Mouse (Mus musculus) midbrain, embryonic 13.5 days (tissue): ENCODE data around the gene Gm49396. TPM values are rescaled to one million over a fixed set of nuclear protein-coding genes. Genes with fewer than 3 reads are reported as not detected.

ENCODE experiments used
- ATAC-seq: fragments of 200-750 bp; cut with Nextera tagmentation; 2 replicates; pipeline ENCODE4 v1.8.0; 2017; ENCODE audit warnings: mild to moderate bottlenecking, moderate TSS enrichment, moderate library complexity
- H3K27ac ChIP-seq: fragments of 300-500 bp; sonication (generic); 2 replicates; pipeline ENCODE4 v1.5.1; 2015; ENCODE audit warnings: inconsistent platforms, mild to moderate bottlenecking, moderate library complexity
- H3K27me3 ChIP-seq: fragments of 300-500 bp; sonication (generic); 2 replicates; pipeline ENCODE4 v1.6.1; 2015; ENCODE audit warnings: mild to moderate bottlenecking, inconsistent platforms
- H3K36me3 ChIP-seq: fragments of 300-500 bp; sonication (generic); 2 replicates; pipeline ENCODE4 v1.6.1; 2015; ENCODE audit warnings: mild to moderate bottlenecking, inconsistent platforms
- H3K4me1 ChIP-seq: fragments of 300-500 bp; sonication (generic); replicated peaks from 2 replicates; pipeline ENCODE4 v1.6.1; 2015; ENCODE audit warnings: inconsistent platforms
- H3K4me2 ChIP-seq: fragments of 300-500 bp; sonication (generic); replicated peaks from 2 replicates; pipeline ENCODE4 v1.6.1; 2015; ENCODE audit warnings: moderate library complexity, mild to moderate bottlenecking, inconsistent platforms
- H3K4me3 ChIP-seq: fragments of 300-500 bp; sonication (generic); replicated peaks from 2 replicates; pipeline ENCODE4 v1.5.1; 2015; ENCODE audit warnings: mild to moderate bottlenecking, inconsistent platforms
- H3K9ac ChIP-seq: fragments of 300-500 bp; sonication (generic); replicated peaks from 2 replicates; pipeline ENCODE4 v1.6.1; 2015; ENCODE audit warnings: mild to moderate bottlenecking, inconsistent platforms
- H3K9me3 ChIP-seq: fragments of 300-500 bp; sonication (generic); 2 replicates; pipeline ENCODE4 v1.6.1; 2016; ENCODE audit warnings: mild to moderate bottlenecking, inconsistent platforms
- WGBS: fragments of 180-500 bp; shearing (Covaris S2); methylation state at CpG from one replicate; pipeline ENCODE4 v1.1.7; 2015; 5-methylcytosine and 5-hydroxymethylcytosine counted together
- polyA plus RNA-seq: library from polyadenylated mRNA; unstranded; fragments of >200 nt; fragmentation: Nextera tagmentation; extraction: Ambion mirVana; gene quantifications from 2 replicates; pipeline ENCODE4 v1.2.1, GENCODE M21; 2015

The Gm49396 gene
- polyA plus RNA-seq, 1 experiment from 2014 or later = 22.6 TPM

DNA sequence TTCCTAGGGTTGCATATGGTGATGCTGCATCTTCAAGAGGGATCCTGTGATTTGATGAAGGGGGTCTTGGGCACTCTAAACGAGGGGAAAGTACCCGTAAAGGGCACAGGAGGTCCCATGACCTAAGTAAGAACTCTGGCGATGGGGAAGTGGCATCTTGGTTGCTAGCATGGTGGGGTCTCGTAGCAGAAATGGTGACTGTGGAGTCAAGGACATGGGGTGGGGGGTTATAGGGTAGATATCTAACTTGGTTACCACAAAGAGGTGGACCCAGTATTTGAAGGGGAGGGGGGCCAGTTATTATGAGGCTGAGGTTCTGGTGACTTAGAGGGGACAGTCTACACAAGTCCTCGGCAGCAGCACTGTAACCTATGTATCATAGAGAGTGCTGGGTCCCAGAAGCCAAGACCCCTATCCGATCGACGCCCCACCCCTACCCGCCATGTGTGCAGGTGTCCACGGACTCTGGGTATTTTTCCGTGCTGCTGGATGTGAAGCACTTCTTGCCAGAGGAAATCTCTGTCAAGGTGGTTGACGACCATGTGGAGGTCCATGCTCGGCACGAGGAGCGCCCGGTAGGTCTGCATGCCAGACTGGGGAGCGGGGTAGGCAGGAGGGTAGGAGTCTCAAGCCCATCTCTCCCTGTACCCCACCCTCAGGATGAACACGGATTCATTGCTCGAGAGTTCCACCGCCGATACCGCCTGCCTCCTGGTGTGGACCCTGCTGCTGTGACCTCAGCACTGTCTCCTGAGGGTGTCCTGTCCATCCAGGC, 9.1 kb upstream of the Gm49396 start:
- no peak for ATAC-seq
- peaks cover 44% of the 10 kb centered on the region for H3K36me3 ChIP-seq
- H3K27me3 ChIP-seq = peaks cover 8% of the 10 kb centered on the region; the same call in 1 of the 2 replicates
- H3K9ac ChIP-seq = peak overlapping the region; percentile 70; the same call in 1 of the 2 replicates
- peak overlapping the region; percentile 85 for H3K4me2 ChIP-seq
- 86% methylated on average over 22 of the region's 22 CpGs for WGBS
- peak overlapping the region; percentile 65 for H3K4me3 ChIP-seq
- no peaks in the 10 kb centered on the region for H3K9me3 ChIP-seq
- H3K4me1 ChIP-seq = peaks cover 34% of the 10 kb centered on the region
- H3K27ac ChIP-seq = no peak overlapping the region

DNA sequence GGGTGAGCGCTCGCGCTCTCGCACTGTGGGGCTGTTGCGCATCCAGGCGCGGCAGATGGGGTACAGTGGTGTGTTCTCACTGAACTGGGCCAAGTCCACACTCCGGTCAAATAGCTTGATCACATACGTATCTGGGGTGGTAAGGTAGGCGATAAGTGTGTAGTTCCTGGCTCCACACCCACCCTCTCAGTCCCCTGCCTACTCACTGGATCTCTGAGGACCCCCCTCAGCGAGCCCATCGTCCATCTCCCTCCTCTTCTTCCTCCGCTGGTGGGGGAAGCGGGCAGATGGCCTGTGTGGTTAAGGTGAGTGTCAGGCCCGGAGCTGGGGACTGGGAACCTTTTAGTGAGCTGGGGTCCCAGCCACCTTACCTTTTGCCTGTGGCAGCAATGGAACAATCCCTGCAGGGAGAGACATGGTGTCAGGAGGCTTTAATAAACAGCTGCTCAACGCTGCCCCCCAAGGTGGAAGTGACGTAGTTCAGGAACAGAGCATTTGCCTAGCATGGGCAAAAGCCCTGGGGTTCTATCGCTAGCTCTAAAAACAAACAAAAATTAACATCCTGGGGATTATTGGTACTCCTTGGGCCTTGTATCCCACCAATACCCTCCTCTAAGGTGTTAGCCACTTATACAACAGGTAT, 6.1 kb upstream of the Gm49396 start:
- Histone ChIP-seq H3K36me3 (peaks cover 40% of the 10 kb centered on the region), H3K9me3 (no peaks in the 10 kb centered on the region), H3K9ac (no peak overlapping the region), H3K4me2 (no peak overlapping the region), H3K4me3 (no peak overlapping the region), H3K4me1 (peaks cover 35% of the 10 kb centered on the region), H3K27me3 (peaks cover 8% of the 10 kb centered on the region; the same call in 1 of the 2 replicates), H3K27ac (no peak overlapping the region)
- 94% methylated on average over 18 of the region's 18 CpGs for WGBS
- no peak for ATAC-seq

DNA sequence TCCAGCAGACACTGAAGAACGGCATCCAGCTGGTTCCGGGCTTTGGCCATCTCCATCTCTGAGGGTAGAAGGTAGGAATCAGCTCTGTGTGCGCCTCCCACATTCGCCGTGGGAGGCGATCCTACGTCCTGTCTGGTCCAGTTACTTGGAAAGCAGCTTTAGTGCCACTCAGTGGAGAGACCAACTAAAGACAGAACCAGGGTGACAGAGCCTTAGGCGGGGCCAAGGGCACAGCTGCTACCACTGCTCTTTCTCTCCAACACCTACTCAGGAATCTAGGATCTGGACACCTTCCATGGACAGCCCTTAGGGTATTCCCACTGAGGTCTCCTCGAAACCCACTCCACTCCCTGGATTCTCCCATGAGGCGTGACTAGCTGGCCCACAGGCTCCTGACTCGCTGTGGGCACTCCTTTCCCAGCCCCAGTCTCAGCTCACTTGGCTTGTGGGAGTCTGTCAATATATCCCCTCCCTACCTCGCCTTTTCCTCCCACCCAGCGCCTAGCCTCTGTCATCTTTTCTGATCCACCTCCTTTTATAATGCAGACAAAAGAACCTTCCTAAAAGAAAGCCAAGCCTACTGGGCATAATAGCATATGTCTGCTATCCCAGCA, 5.1 kb upstream of the Gm49396 start:
- H3K4me2 ChIP-seq = peak overlapping the region; percentile 91
- peaks cover 34% of the 10 kb centered on the region for H3K4me1 ChIP-seq
- peak overlapping the region; percentile 81; the same call in 1 of the 2 replicates for H3K9ac ChIP-seq
- WGBS = 91% methylated on average over 13 of the region's 13 CpGs
- no peak for ATAC-seq
- peaks cover 8% of the 10 kb centered on the region; the same call in 1 of the 2 replicates for H3K27me3 ChIP-seq
- H3K4me3 ChIP-seq = peak overlapping the region; percentile 56; the same call in 1 of the 2 replicates
- H3K27ac ChIP-seq = no peak overlapping the region
- peaks cover 40% of the 10 kb centered on the region for H3K36me3 ChIP-seq
- H3K9me3 ChIP-seq = no peaks in the 10 kb centered on the region

DNA sequence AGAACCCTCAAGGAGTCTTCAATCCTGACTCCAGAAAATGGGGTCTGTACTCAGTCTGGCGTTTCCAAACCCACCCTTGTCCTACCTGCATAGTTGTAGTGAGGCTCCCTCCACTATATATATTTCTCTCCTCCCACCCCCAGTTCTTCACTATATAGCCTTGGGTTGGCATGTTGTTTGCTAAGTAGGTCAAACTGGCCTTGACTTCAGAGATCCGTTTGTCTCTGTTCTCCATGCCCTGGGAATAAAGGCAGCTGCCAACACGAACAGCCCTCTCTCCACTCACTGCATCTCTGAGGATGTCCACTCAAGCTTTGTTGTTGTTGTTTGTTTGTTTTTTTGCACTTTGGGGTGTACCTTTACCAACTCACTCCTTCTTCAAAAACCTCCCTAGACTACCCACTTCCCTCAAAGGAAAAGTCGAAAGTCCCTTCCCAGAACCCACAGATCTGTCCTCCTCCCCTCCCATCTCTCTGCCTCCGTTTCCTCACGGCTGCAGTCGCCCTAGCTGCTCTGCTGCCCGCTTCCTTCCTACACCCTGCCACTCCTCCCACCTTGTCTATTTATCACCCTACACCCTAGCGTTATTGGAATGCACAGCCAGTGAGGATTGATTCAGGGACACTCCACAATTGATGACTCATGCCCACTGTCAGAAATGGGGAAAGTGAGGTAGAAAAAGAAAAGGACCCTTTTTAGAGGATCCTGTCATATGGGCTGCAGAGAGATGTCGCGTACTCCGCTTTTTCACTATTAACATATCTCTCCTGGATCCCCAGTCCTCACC, 4.3 kb upstream of the Gm49396 start:
- Histone ChIP-seq H3K27me3 (peaks cover 8% of the 10 kb centered on the region; the same call in 1 of the 2 replicates), H3K36me3 (peaks cover 40% of the 10 kb centered on the region), H3K4me3 (peak overlapping the region; percentile 56), H3K4me1 (peaks cover 29% of the 10 kb centered on the region), H3K27ac (no peak overlapping the region; the same call in 1 of the 2 replicates), H3K9me3 (no peaks in the 10 kb centered on the region), H3K4me2 (peak overlapping the region; percentile 91), H3K9ac (peak overlapping the region; percentile 81)
- ATAC-seq = peak; percentile 3; the same call in 1 of the 2 replicates
- 15% methylated on average over 12 of the region's 12 CpGs for WGBS

DNA sequence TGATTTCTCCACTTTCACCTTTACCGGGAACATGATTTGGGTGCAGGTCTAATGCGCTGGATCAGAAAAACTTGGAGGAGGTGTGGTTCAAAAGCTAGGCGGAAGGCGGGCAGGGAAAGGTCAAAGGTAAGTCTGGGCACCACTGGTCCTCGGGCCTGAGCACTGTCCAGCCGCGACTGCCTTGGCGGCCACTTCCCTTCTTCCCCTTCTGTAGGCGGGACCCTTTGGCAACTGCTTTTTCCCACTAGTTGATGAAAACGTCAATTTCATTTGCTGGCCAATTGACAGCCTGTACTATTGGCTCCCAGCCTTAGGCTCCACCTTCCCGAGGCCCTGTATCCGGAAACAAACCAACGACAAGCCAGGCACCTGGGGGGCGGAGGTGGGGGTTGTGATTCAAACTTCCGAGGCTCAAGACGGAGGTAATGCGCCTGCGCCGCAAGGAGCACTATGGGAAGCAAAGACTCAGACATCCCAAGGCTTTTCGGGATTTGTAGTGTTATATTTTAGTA, 3.6 kb upstream of the Gm49396 start, which contains the start of gene Lin37:
Gene Lin37 (minus strand): TSS at position 396 of the 512 bp plus-strand sequence.
- H3K4me3 ChIP-seq = peak within 1 kb of the TSS; percentile 56
- peaks cover 36% of the 10 kb centered on the region for H3K36me3 ChIP-seq
- H3K9ac ChIP-seq = peak within 1 kb of the TSS; percentile 81
- H3K27ac ChIP-seq = no peak within 1 kb of the TSS; the same call in 1 of the 2 replicates
- WGBS = under 1% methylated on average over 20 of the region's 20 CpGs
- ATAC-seq = peak; percentile 86
- H3K9me3 ChIP-seq = no peaks in the 10 kb centered on the region
- peaks cover 35% of the 10 kb centered on the region for H3K4me1 ChIP-seq
- peak within 1 kb of the TSS; percentile 91 for H3K4me2 ChIP-seq
- peaks cover 2% of the 10 kb centered on the region; the same call in 1 of the 2 replicates for H3K27me3 ChIP-seq

DNA sequence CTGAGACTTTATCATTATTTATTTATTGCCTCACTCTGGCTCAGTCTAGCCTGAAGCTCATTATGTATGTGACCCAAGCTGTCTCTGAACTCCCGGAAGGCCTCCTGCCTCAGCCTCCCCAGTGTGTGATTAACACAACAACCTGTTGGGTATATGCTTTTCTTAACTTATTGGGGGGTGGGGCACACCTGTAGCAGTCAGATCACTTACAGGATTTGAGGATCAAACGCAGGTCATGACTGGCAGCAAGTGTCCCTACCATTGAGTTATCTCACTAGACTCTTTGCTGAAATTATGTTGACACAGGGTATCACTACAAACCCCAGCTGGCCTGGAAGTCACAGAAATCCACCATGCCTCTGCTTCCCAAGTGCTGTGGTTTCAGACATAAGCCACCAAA, 2.8 kb upstream of the Gm49396 start:
- H3K36me3 ChIP-seq = peaks cover 31% of the 10 kb centered on the region
- H3K27ac ChIP-seq = no peak overlapping the region
- H3K4me2 ChIP-seq = peak overlapping the region; percentile 91; the same call in 1 of the 2 replicates
- H3K27me3 ChIP-seq = no peaks in the 10 kb centered on the region
- 77% methylated on average over 2 of the region's 2 CpGs for WGBS
- H3K4me3 ChIP-seq = no peak overlapping the region
- no peak overlapping the region for H3K9ac ChIP-seq
- H3K4me1 ChIP-seq = peaks cover 36% of the 10 kb centered on the region
- no peaks in the 10 kb centered on the region for H3K9me3 ChIP-seq
- ATAC-seq = no peak

DNA sequence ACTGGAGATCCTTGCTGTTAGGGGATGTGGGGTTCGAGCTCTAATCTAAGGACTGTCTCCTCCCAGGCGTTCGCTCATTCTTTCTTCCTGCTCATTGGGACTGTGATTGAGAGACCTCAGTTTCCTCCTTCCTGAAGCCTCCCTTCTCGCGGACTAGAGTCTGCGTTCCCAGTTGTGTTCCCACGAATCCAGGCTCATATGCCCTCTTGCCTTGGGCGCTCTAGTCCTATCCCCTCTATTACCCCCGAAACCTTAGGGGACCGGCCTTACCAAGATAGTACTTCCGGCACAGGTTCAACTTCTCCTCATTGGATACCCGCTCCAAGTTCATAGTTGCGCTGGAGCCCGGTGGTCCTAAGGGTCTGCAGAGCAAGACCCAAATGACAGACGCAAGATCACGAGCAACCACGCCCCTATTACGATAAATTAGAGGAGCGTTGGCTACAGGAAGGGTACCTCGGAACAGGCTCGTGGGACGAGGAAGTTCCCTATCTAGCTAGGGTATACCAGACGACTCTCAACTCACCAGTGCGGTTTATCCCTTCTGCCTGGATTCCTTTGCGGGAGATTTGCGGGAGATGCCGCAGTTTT, 523 bp upstream of the Gm49396 start:
- Histone ChIP-seq H3K36me3 (peaks cover 31% of the 10 kb centered on the region), H3K4me1 (peaks cover 36% of the 10 kb centered on the region), H3K27ac (peak overlapping the region; percentile 69), H3K27me3 (no peaks in the 10 kb centered on the region), H3K9me3 (no peaks in the 10 kb centered on the region), H3K4me2 (peak overlapping the region; percentile 89), H3K9ac (peak overlapping the region; percentile 68), H3K4me3 (peak overlapping the region; percentile 83)
- WGBS = 2% methylated on average over 27 of the region's 27 CpGs
- 0 out of 2 replicates have a peak, but pooled peaks have one; percentile 8 for ATAC-seq

DNA sequence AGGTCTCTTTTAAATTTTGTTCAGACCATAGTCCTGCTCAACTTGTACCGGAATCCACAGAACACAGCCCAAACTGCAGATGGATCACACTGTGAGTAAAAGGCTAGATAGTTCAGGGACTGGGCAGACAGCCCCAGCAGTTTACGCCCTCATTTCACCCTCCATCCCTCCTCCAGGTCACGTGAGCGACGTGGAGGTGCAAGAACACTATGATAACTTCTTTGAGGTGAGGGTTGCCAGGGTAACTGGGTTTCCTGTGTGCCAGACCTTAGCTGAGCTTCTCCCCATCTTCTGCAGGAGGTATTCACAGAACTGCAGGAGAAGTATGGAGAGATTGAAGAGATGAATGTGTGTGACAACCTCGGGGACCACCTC, 749 bp downstream of the Gm49396 start:
- H3K9me3 ChIP-seq = no peaks in the 10 kb centered on the region
- H3K36me3 ChIP-seq = peaks cover 37% of the 10 kb centered on the region
- H3K4me1 ChIP-seq = peaks cover 23% of the 10 kb centered on the region
- H3K27me3 ChIP-seq = no peaks in the 10 kb centered on the region
- 26% methylated on average over 6 of the region's 6 CpGs for WGBS
- H3K4me2 ChIP-seq = peak overlapping the region; percentile 68
- peak overlapping the region; percentile 91; the same call in 1 of the 2 replicates for H3K27ac ChIP-seq
- peak overlapping the region; percentile 83 for H3K4me3 ChIP-seq
- ATAC-seq = no peak; the same call in 1 of the 2 replicates
- peak overlapping the region; percentile 82 for H3K9ac ChIP-seq

DNA sequence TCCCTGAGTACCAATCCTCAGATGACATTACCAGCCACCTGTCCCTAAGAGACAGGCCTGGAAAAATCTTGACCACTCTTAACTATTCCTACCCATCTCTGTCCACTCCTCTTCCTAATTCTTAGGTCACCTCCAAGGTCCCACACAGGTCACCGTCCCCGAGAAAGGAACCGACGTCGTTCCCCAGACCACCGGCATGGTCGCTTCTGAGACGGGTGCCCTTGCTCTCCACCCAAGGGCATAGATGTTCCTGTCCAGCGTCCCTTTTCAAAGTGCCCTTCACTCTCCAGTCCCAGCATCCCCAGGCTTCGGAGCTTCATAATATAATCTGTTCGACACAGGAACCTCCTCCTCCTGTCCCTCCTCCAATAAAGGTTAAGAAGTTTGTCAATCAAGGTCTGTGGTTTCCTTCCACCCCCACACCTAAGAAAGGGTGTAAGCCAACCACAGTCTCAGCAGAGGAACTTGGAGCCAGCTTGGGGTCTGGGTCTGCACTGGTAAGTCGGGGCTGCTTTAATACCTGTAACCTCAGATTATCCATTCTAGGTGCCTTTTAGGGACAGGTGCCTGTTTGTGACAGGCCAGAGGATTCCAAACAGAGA, 1.9 kb downstream of the Gm49396 start, which contains the start of gene Igflr1:
Gene Igflr1 (plus strand): TSS at position 458 of the 602 bp plus-strand sequence.
- Histone ChIP-seq H3K4me3 (peak within 1 kb of the TSS; percentile 83; the same call in 1 of the 2 replicates), H3K9me3 (no peaks in the 10 kb centered on the region), H3K27me3 (no peaks in the 10 kb centered on the region), H3K4me1 (peaks cover 17% of the 10 kb centered on the region), H3K36me3 (peaks cover 49% of the 10 kb centered on the region), H3K4me2 (peak within 1 kb of the TSS; percentile 68), H3K9ac (no peak within 1 kb of the TSS), H3K27ac (no peak within 1 kb of the TSS)
- 98% methylated on average over 12 of the region's 12 CpGs for WGBS
- ATAC-seq = no peak

DNA sequence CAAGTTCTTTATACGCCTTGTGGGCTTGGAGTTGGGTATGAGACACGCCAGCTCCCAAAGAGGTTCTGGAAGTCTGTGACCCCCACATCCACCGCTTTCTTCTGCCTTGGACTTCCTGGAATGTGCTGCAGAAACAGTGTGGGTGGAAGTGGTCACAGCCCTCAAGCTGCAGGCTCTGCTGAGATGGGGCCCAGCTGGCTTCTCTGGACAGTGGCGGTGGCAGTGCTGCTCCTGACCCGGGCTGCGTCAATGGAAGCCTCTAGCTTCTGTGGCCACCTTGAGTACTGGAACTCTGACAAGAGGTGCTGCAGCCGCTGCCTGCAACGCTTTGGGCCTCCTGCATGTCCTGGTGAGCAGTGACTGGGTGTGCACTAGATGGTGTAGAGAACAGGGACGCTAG, 2.9 kb downstream of the Gm49396 start:
- ATAC-seq = no peak
- WGBS = 91% methylated on average over 9 of the region's 9 CpGs
- H3K9ac ChIP-seq = no peak overlapping the region
- peaks cover 58% of the 10 kb centered on the region for H3K36me3 ChIP-seq
- no peak overlapping the region for H3K4me3 ChIP-seq
- no peaks in the 10 kb centered on the region for H3K9me3 ChIP-seq
- no peak overlapping the region for H3K4me2 ChIP-seq
- H3K27ac ChIP-seq = no peak overlapping the region
- no peaks in the 10 kb centered on the region for H3K27me3 ChIP-seq
- H3K4me1 ChIP-seq = peaks cover 17% of the 10 kb centered on the region
